Mouse (Mus musculus): ENCODE results near the gene Gpr171.

DNA sequence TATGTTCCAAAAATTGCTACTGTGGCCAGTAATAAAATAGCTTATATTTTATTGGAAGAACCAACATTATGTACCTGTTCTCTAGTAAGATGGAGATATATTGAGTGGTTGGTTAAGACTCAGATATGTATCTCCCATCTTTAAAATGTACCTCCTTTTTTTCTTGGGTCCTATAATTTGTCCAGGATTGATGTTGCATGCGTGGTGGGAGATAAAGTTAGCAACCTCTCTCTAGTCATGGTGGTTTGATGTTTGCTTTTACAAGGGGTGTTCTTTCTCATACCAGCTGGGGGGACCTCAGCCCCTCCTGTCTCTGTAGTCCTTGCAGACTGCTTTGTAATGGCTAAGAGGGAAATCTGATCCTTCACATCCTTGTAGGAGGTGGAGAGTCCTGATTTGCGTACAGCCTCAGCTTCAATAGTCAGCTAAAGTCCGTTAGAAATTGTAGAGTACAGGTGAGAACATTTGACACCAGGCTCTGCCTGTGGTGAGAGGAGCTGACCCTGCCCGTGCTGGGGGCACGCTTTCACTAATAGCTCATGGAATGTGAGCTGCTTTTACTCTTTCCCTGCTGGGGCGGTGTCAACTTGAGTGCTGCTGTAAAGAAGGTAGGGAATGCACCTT is 21.2 kb downstream of the Gpr171 start:
- TF ChIP-seq CTCF (IDR thresholded peaks at IDR 0.05; ENCODE audit: low read depth, low read length) (no peak), GATA1 (IDR thresholded peaks at IDR 0.05; ENCODE audit: borderline replicate concordance, low read length) (no peak), TAL1 (conservative IDR thresholded peaks at IDR 0.05; ENCODE audit: low read depth, low read length) (no peak)
